Mouse (Mus musculus) heart, adult 2 months (tissue): ENCODE data around the gene Nup107.

Experiments used
- CTCF ChIP-seq: fragments of 200-600 bp; IDR thresholded peaks from 2 replicates; pipeline ENCODE4 v1.8.1; 2022; ENCODE audit warnings: antibody characterized with exemption, mild to moderate bottlenecking, moderate library complexity
- POLR2A ChIP-seq: fragments of 200-500 bp; IDR thresholded peaks from 2 replicates; pipeline ENCODE4 v1.6.1; 2011; ENCODE audit warnings: mild to moderate bottlenecking, low read depth, low read length, control low read depth; ENCODE audit not compliant: insufficient read depth

- TF ChIP-seq POLR2A = no peak
- TF ChIP-seq CTCF = no peak
Observed at GRCm38 (mm10) chr10:117835453-117835852, 42.9 kb upstream of the Nup107 start.
